Mouse (Mus musculus) embryonic fibroblast, embryonic 13.5 days (primary cell): ENCODE results near the gene Stxbp1.

Experiments used
- CTCF ChIP-seq: IDR thresholded peaks from 2 replicates; pipeline ENCODE4 v1.5.1; 2011; ENCODE audit warnings: mild to moderate bottlenecking, control low read depth, low read length, moderate library complexity, borderline replicate concordance; ENCODE audit not compliant: insufficient read depth
- POLR2A ChIP-seq: IDR thresholded peaks from 2 replicates; pipeline ENCODE4 v1.6.1; 2011; ENCODE audit warnings: low read depth, mild to moderate bottlenecking, control low read depth, low read length, moderate library complexity

GRCm38 (mm10) chr2:32854206-32854605 lies 7.2 kb upstream of the Stxbp1 start:
- peak; percentile 95 for TF ChIP-seq CTCF
- no peak for TF ChIP-seq POLR2A
